ENCODE assay signal across 10 mouse cellular contexts in the genomic region with DNA sequence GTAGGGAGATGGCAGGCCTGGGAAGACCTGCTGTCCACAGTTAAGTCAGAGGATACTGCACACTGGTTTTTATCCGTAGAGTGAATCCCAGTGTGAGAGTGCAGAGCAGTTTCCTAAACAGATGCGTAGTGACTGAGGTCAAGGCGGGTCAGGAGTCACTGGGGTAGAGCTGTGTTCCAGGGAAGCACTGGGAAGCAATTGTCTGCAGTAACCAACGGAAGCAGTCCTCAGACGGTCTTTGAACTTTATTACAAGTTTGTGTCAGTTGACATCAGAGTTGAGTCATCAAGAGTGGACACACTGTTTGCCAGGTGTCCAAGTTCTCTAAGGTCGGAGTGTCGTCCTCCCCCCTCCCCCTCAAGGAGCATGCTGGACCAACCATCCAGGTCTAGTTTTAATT. TPM values are rescaled to one million over a fixed set of nuclear protein-coding genes. Genes with fewer than 3 reads are reported as not detected.
A peak's percentile ranks its signal among the peaks of the same experiment; 100 is the strongest.
DNase-seq lines count a peak whose midpoint lies in the region; ATAC-seq and TF ChIP-seq lines count a peak whose summit lies in the region.
"Had no signal": no experiment of that assay in that cellular context is flagged by ENCODE, and none has a peak within 500 bp of the region (broad histone marks: within the 10 kb centered on the region; RNA-seq: fewer than 3 reads in every experiment).

No protein-coding gene starts in this region.

- no peaks in the 10 kb centered on the region for H3K27me3 ChIP-seq in kidney, postnatal 0 days (ENCODE audit: insufficient read depth, low read length)
- no peaks in the 10 kb centered on the region for H3K27me3 ChIP-seq in embryonic facial prominence, embryonic 14.5 days (replicated peaks; ENCODE audit: control insufficient read depth, insufficient read depth, low read length)
- no peaks in the 10 kb centered on the region for H3K27me3 ChIP-seq in hindbrain, postnatal 0 days (ENCODE audit: insufficient read depth, low read length)
- no peaks in the 10 kb centered on the region for H3K27me3 ChIP-seq in neural tube, embryonic 13.5 days

- ATAC-seq in kidney, postnatal 0 days (replicated peaks; ENCODE audit: low FRiP score, low read depth): no peak
- no peak for ATAC-seq in embryonic facial prominence, embryonic 14.5 days (ENCODE audit: low read depth)
- no peak for ATAC-seq in hindbrain, postnatal 0 days
- no peak for ATAC-seq in neural tube, embryonic 13.5 days (ENCODE audit: low read depth)

- H3K4me1 ChIP-seq in kidney, postnatal 0 days (replicated peaks; ENCODE audit: insufficient read depth, low read length): peaks cover 32% of the 10 kb centered on the region
- peaks cover 44% of the 10 kb centered on the region for H3K4me1 ChIP-seq in embryonic facial prominence, embryonic 14.5 days (ENCODE audit: control insufficient read depth, insufficient read depth, low read length)
- H3K4me1 ChIP-seq in hindbrain, postnatal 0 days (ENCODE audit: insufficient read depth, low read length): peaks cover 50% of the 10 kb centered on the region
- peaks cover 85% of the 10 kb centered on the region for H3K4me1 ChIP-seq in neural tube, embryonic 13.5 days (replicated peaks)

- intact Hi-C loops in left cerebral cortex, postnatal 25 days (cut with DNase I): no loop called here

- WGBS in kidney, postnatal 0 days: 25% methylated on average over 7 of the region's 7 CpGs
- WGBS in embryonic facial prominence, embryonic 14.5 days: 44% methylated on average over 7 of the region's 7 CpGs
- 25% methylated on average over 7 of the region's 7 CpGs for WGBS in hindbrain, postnatal 0 days
- WGBS in neural tube, embryonic 13.5 days: 29% methylated on average over 7 of the region's 7 CpGs

- H3K4me2 ChIP-seq in kidney, postnatal 0 days (ENCODE audit: low read length): peak overlapping the region; percentile 43
- H3K4me2 ChIP-seq in embryonic facial prominence, embryonic 14.5 days (ENCODE audit: low read depth, low read length): peak overlapping the region; percentile 50
- H3K4me2 ChIP-seq in hindbrain, postnatal 0 days (ENCODE audit: low read depth, low read length): peak overlapping the region; percentile 58
- H3K4me2 ChIP-seq in neural tube, embryonic 13.5 days: peak overlapping the region; percentile 86

- no peak overlapping the region for H3K4me3 ChIP-seq in kidney, postnatal 0 days (replicated peaks; ENCODE audit: low read depth, low read length)
- peak overlapping the region; percentile 20 for H3K4me3 ChIP-seq in embryonic facial prominence, embryonic 14.5 days (ENCODE audit: low read depth, low read length)
- H3K4me3 ChIP-seq in hindbrain, postnatal 0 days (ENCODE audit: low read length): peak overlapping the region; percentile 25
- peak overlapping the region; percentile 39 for H3K4me3 ChIP-seq in neural tube, embryonic 13.5 days

- H3K9me3 ChIP-seq in kidney, postnatal 0 days (replicated peaks; ENCODE audit: low read length): no peaks in the 10 kb centered on the region
- H3K9me3 ChIP-seq in embryonic facial prominence, embryonic 14.5 days (ENCODE audit: control insufficient read depth, low read length): no peaks in the 10 kb centered on the region
- H3K9me3 ChIP-seq in hindbrain, postnatal 0 days (ENCODE audit: low read length): no peaks in the 10 kb centered on the region
- H3K9me3 ChIP-seq in neural tube, embryonic 13.5 days: no peaks in the 10 kb centered on the region

- TF ChIP-seq CTCF in kidney, postnatal 0 days (IDR thresholded peaks at IDR 0.05; ENCODE audit: low read depth): no peak
- TF ChIP-seq CTCF in hindbrain, postnatal 0 days (IDR thresholded peaks at IDR 0.05; ENCODE audit: low read depth): no peak

- H3K27ac ChIP-seq in kidney, postnatal 0 days: no peak overlapping the region
- no peak overlapping the region for H3K27ac ChIP-seq in embryonic facial prominence, embryonic 14.5 days (replicated peaks; ENCODE audit: low read depth, low read length)
- no peak overlapping the region for H3K27ac ChIP-seq in hindbrain, postnatal 0 days
- no peak overlapping the region for H3K27ac ChIP-seq in neural tube, embryonic 13.5 days (replicated peaks)

- no peak overlapping the region for H3K9ac ChIP-seq in kidney, postnatal 0 days (ENCODE audit: low read depth, low read length)
- peak overlapping the region; percentile 46 for H3K9ac ChIP-seq in embryonic facial prominence, embryonic 14.5 days (ENCODE audit: low read depth, low read length)
- no peak overlapping the region for H3K9ac ChIP-seq in hindbrain, postnatal 0 days (replicated peaks; ENCODE audit: low read length)
- peak overlapping the region; percentile 61 for H3K9ac ChIP-seq in neural tube, embryonic 13.5 days

- peak; percentile 33 for DNase-seq in kidney, postnatal 0 days (ENCODE audit: low spot score)
- DNase-seq in kidney, adult 9 months: no peak
- no peak for DNase-seq in embryonic facial prominence, embryonic 14.5 days (ENCODE audit: low spot score)
- no peak for DNase-seq in hindbrain, postnatal 0 days (ENCODE audit: low spot score)
- DNase-seq in cerebellum, adult 9-10 months: no peak
- no peak for DNase-seq in left cerebral cortex, postnatal 25 days (ENCODE audit: low spot score in 2 of 2)
- DNase-seq in layer of hippocampus, adult 9-11 months: no peak
- DNase-seq: thymus, postnatal 14 days had no signal

- H3K36me3 ChIP-seq in kidney, postnatal 0 days (ENCODE audit: insufficient read depth, low read length): peaks cover 19% of the 10 kb centered on the region; the same call in 1 of the 2 replicates
- H3K36me3 ChIP-seq in embryonic facial prominence, embryonic 14.5 days (ENCODE audit: control insufficient read depth, insufficient read depth, low read length): peaks cover 64% of the 10 kb centered on the region
- H3K36me3 ChIP-seq in hindbrain, postnatal 0 days (ENCODE audit: insufficient read depth, low read length): peaks cover 20% of the 10 kb centered on the region
- peaks cover 59% of the 10 kb centered on the region for H3K36me3 ChIP-seq in neural tube, embryonic 13.5 days
- H3K36me3 ChIP-seq: G1E had no signal

RNA-seq across cellular contexts. Expression of a gene that starts 6.0 kb away (rescaled TPM):
- 756 and 772 TPM in 2 replicates for polyA plus RNA-seq in kidney, postnatal 0 days (2015; fragmentation: Nextera tagmentation; extraction: Ambion mirVana)
- polyA plus RNA-seq in embryonic facial prominence, embryonic 14.5 days (2014; fragmentation: Nextera tagmentation; extraction: Ambion mirVana): 499 and 556 TPM in 2 replicates
- 525 and 569 TPM in 2 replicates for total RNA-seq in hindbrain, postnatal 0 days (2014; rRNA removed)
- 544 and 588 TPM in 2 replicates for polyA plus RNA-seq in hindbrain, postnatal 0 days (2015; fragmentation: Nextera tagmentation; extraction: Ambion mirVana)
- 792 and 821 TPM in 2 replicates for polyA plus RNA-seq in neural tube, embryonic 13.5 days (2015; fragmentation: Nextera tagmentation; extraction: Ambion mirVana)
- 100 to 1,000 TPM; 565 to 602 TPM for total RNA-seq in left cerebral cortex, postnatal 25 days (2021)

Comparison
In these comparisons a context has a peak if more than half of its experiments do, and no peak if none do; other contexts are left out.
1. H3K9ac ChIP-seq: peak in embryonic facial prominence, embryonic 14.5 days (single experiment) and neural tube, embryonic 13.5 days (single experiment); none in kidney, postnatal 0 days (single experiment) and hindbrain, postnatal 0 days (single experiment).
2. Peak in every context shown above with its lines, with median percentiles within 50 percentile points of each other: H3K4me2 ChIP-seq.